Mouse (Mus musculus) bone marrow macrophage, adult 2 months (primary cell): ENCODE measurements around the gene Ldhal6b. TPM values are rescaled to one million over a fixed set of nuclear protein-coding genes. Genes with fewer than 3 reads are reported as not detected.

Experiments used
- H3K27ac ChIP-seq: 2 replicates; pipeline ENCODE4 v1.5.1; 2012; ENCODE audit warnings: low read depth, low read length; ENCODE audit not compliant: insufficient read depth
- H3K4me1 ChIP-seq: 2 replicates; pipeline ENCODE4 v1.6.1; 2012; ENCODE audit warnings: low read length; ENCODE audit not compliant: control insufficient read depth, insufficient read depth
- H3K4me3 ChIP-seq: 2 replicates; pipeline ENCODE4 v1.5.1; 2012; ENCODE audit warnings: mild to moderate bottlenecking, low read length, moderate library complexity; ENCODE audit not compliant: insufficient read depth
- CTCF ChIP-seq: IDR thresholded peaks from 2 replicates; pipeline ENCODE4 v1.5.1; 2012; ENCODE audit warnings: low read depth, mild to moderate bottlenecking, low read length, moderate library complexity
- POLR2A ChIP-seq: IDR thresholded peaks from 2 replicates; pipeline ENCODE4 v1.6.1; 2012; ENCODE audit warnings: mild to moderate bottlenecking, low read depth, low read length, borderline replicate concordance
- polyA plus RNA-seq: library from polyadenylated mRNA; stranded (reverse); fragments of >200 nt; gene quantifications from 2 replicates; pipeline ENCODE4 v1.2.4, GENCODE M21; 2012; ENCODE audit not compliant: missing spikeins, insufficient read depth, insufficient read length

The Ldhal6b gene
- polyA plus RNA-seq, 1 experiment: 1.4 TPM

- Histone ChIP-seq H3K4me3 (no peak overlapping the region), H3K4me1 (peaks cover 4% of the 10 kb centered on the region; the same call in 1 of the 2 replicates), H3K27ac (no peak overlapping the region)
- TF ChIP-seq POLR2A (no peak), CTCF (peak; percentile 3; the same call in 1 of the 2 replicates)
Observed at GRCm38 (mm10) chr17:5429772-5430133, 11.2 kb upstream of the Ldhal6b start.

GRCm38 (mm10) chr17:5429090-5429771 lies 10.7 kb upstream of the Ldhal6b start:
- peaks cover 4% of the 10 kb centered on the region; the same call in 1 of the 2 replicates for H3K4me1 ChIP-seq
- TF ChIP-seq POLR2A (no peak), CTCF (peak; percentile 83)
- H3K27ac ChIP-seq: no peak overlapping the region
- H3K4me3 ChIP-seq: no peak overlapping the region

DNA sequence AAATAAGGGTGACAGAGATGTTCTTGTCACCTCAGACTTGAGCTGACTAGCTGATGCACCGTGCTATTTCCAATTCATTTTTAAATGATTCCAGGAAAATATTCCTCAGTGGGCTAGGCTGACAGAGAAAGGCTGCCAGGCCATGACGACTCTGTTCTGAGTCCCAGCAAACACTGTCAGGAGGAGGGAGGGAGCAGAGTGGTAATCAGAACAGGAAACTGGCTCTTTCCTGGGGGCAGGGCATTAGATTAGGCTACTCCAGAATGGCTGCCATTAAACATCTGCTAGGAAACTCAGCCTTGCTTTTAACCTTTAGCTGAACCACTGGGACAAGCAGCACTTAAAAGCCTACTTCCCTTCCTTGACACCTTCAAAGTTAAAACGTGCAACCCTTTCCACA lies 6.6 kb upstream of the Ldhal6b start:
- TF ChIP-seq CTCF: no peak
- Histone ChIP-seq H3K27ac (no peak overlapping the region), H3K4me1 (peaks cover 4% of the 10 kb centered on the region; the same call in 1 of the 2 replicates), H3K4me3 (no peak overlapping the region)

DNA sequence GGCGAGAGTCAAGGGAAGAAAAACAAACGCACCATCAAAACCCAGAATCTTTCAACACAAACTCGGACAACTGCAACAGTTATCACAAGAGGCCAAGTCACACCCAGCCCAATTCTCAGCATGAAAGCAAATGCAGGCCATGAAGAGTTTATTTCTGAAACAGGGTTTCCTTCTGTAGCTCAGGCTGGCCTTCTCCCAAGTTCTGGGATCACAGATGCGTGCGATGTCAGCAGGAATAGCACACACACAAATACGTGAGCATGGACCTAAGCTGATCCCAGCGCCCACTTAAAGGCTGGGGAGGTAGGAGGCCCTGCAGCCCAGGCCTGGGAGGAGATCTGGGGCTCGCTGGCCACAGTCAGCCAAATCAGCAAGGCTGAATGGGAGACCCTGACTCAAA lies 5.6 kb upstream of the Ldhal6b start:
- no peak overlapping the region for H3K4me3 ChIP-seq
- no peak overlapping the region for H3K27ac ChIP-seq
- no peak for TF ChIP-seq POLR2A
- TF ChIP-seq CTCF: no peak
- H3K4me1 ChIP-seq: peaks cover 4% of the 10 kb centered on the region; the same call in 1 of the 2 replicates

GRCm38 (mm10) chr17:5421835-5422234 lies 3.3 kb upstream of the Ldhal6b start:
- H3K4me3 ChIP-seq: no peak overlapping the region
- no peak for TF ChIP-seq POLR2A
- TF ChIP-seq CTCF: no peak
- no peak overlapping the region for H3K27ac ChIP-seq
- H3K4me1 ChIP-seq: peaks cover 4% of the 10 kb centered on the region; the same call in 1 of the 2 replicates

DNA sequence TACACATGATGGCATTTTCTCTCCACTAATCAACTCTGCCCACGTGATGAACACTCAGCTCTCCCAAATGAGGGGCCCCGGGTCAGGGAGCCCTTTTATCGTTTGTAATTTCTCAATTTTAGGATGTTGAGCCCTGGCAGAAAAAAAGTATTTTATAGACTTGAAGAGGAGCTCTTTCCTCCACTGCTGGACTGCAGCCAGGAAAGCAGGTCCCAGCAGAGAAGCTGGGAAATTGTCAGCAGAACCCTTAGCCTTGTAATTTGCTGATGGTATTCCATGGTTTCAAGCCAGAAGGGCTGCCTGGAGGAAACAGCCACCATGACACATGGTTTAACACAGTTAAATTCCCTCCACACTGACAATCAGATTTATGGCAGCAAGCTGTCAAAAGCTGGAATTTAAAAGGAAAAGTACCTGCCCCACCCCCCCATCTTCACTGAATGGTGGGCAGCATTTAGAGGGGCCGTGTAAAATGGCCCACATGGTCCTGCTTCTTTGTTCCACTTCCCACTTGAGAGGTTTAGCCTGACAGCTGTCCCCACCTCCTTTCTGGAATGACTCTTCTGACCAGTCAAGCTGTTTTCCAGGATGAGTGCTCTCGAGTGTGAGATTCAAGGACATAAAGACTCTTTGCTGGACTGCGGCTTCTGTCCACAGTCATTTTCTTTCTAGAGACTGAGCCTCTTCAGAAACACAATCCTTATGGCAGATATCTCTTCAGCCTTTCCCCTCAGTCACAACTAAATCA lies 1.4 kb upstream of the Ldhal6b start:
- TF ChIP-seq CTCF: no peak
- TF ChIP-seq POLR2A: no peak
- Histone ChIP-seq H3K27ac (no peak overlapping the region), H3K4me3 (no peak overlapping the region), H3K4me1 (no peaks in the 10 kb centered on the region)

DNA sequence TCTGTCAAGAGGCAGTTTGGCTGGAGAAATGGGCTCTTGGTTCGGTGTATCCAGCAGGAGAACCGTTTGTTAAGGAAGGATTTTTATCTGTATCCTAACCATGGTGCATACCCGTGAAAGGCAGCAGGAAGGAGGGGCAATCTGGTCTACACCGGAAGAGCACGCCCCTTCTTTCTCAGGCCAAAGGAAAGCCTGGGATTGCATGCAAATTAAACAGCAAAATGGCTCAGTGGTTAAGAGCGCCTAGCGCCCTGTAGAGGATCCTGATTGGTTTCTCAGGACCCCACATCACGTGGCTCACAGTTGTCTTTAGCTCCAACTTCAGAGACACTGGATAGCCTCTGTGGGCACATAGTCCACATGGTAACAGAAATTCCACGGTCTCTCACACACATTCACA lies 489 bp upstream of the Ldhal6b start:
- TF ChIP-seq CTCF: no peak
- TF ChIP-seq POLR2A: no peak
- H3K4me1 ChIP-seq: no peaks in the 10 kb centered on the region
- no peak overlapping the region for H3K4me3 ChIP-seq
- no peak overlapping the region for H3K27ac ChIP-seq

GRCm38 (mm10) chr17:5416518-5416917 lies 2.0 kb downstream of the Ldhal6b start:
- H3K4me1 ChIP-seq: no peaks in the 10 kb centered on the region
- no peak overlapping the region for H3K4me3 ChIP-seq
- no peak overlapping the region for H3K27ac ChIP-seq
- TF ChIP-seq POLR2A (no peak), CTCF (no peak)

DNA sequence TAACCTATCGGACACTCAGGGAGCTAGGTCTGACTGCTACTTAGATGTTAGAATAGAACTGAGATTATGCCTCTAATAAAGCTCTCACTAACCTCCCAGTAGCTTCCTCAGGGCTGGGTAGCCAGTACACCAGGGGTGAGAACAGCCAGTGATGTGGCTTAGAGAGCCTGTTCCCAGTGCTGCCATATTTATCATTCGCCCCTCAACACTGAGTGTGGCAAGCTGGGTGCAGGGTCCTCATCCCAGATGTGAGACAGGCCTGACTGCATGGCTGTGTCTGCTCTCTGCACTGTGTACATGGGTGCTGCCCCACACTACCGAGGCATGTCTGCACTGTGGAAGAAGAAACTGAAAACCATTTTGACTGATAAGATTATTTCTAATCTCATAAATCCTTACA lies 4.5 kb downstream of the Ldhal6b start:
- H3K27ac ChIP-seq: no peak overlapping the region
- no peak for TF ChIP-seq CTCF
- no peak for TF ChIP-seq POLR2A
- H3K4me3 ChIP-seq: no peak overlapping the region
- no peaks in the 10 kb centered on the region for H3K4me1 ChIP-seq

- H3K4me1 ChIP-seq: no peaks in the 10 kb centered on the region
- TF ChIP-seq POLR2A: no peak
- no peak for TF ChIP-seq CTCF
- no peak overlapping the region for H3K4me3 ChIP-seq
- H3K27ac ChIP-seq: no peak overlapping the region
Observed at GRCm38 (mm10) chr17:5413350-5413749, 5.2 kb downstream of the Ldhal6b start.
